Mouse (Mus musculus) CH12.LX (cell line): ENCODE measurements around the gene Nr2c1. TPM values are rescaled to one million over a fixed set of nuclear protein-coding genes. Genes with fewer than 3 reads are reported as not detected.

Experiments used
- DNase-seq: peaks from one replicate; pipeline ENCODE4 v3.0.0-alpha.2; 2013; ENCODE audit errors: extremely low read depth
- H3K27ac ChIP-seq: 2 replicates; pipeline ENCODE4 v1.5.1; 2012; ENCODE audit warnings: low read depth, mild to moderate bottlenecking, control low read depth, moderate library complexity; ENCODE audit not compliant: insufficient read depth
- H3K27me3 ChIP-seq: replicated peaks from 2 replicates; pipeline ENCODE3; 2012; ENCODE audit warnings: inconsistent platforms
- H3K36me3 ChIP-seq, 2 experiments: replicated peaks in 1 of 2; 2 replicates each; pipeline versions ENCODE3 to v1.6.1; 2012; ENCODE audit warnings: inconsistent platforms in 1 of 2, low read length in 1 of 2, mild to moderate bottlenecking in 1 of 2, mixed read lengths in 1 of 2, moderate library complexity in 1 of 2; ENCODE audit not compliant: control insufficient read depth in 1 of 2, insufficient read depth in 1 of 2
- H3K4me1 ChIP-seq, 2 experiments: 2 replicates each; pipeline ENCODE4 v1.6.1; 2012; ENCODE audit warnings: inconsistent platforms in 1 of 2, moderate library complexity in 1 of 2; ENCODE audit not compliant: insufficient read depth in 2 of 2, control insufficient read depth in 1 of 2
- H3K4me2 ChIP-seq: 2 replicates; pipeline ENCODE4 v1.6.1; 2012; ENCODE audit warnings: low read depth, mild to moderate bottlenecking, control low read depth; ENCODE audit not compliant: poor library complexity, insufficient read depth, severe bottlenecking
- H3K4me3 ChIP-seq, 3 experiments: fragments of 150-350 bp in 1 of 3; sonication (generic) in 1 of 3; replicated peaks in 1 of 3; 2 replicates each; pipeline versions ENCODE3 to v1.5.1; 2011 to 2012; ENCODE audit warnings: low read depth in 2 of 3, low read length in 2 of 3, mild to moderate bottlenecking in 2 of 3, moderate library complexity in 2 of 3, control low read depth in 1 of 3, improper control_type of control experiment in 1 of 3, inconsistent platforms in 1 of 3, mixed read lengths in 1 of 3; ENCODE audit not compliant: poor library complexity in 1 of 3
- H3K79me2 ChIP-seq: replicated peaks from 2 replicates; pipeline ENCODE4 v1.6.1; 2012; ENCODE audit warnings: mild to moderate bottlenecking, moderate library complexity; ENCODE audit not compliant: control insufficient read depth, poor library complexity, insufficient read depth, severe bottlenecking; ENCODE audit errors: extremely low read depth
- H3K9ac ChIP-seq: 2 replicates; pipeline ENCODE4 v1.6.1; 2012; ENCODE audit warnings: low read depth, mild to moderate bottlenecking, control low read depth, moderate library complexity; ENCODE audit not compliant: insufficient read depth
- H3K9me3 ChIP-seq: replicated peaks from 2 replicates; pipeline ENCODE3; 2012; ENCODE audit warnings: low read length, inconsistent platforms, mixed read lengths
- BHLHE40 ChIP-seq: IDR thresholded peaks from 2 replicates; pipeline ENCODE4 v1.6.1; 2011; ENCODE audit warnings: mild to moderate bottlenecking, low read depth, low read length, improper control_type of control experiment
- CHD1 ChIP-seq: IDR thresholded peaks from 2 replicates; pipeline ENCODE4 v1.6.1; 2012; ENCODE audit warnings: low read depth, low read length, improper control_type of control experiment, inconsistent platforms
- CHD2 ChIP-seq: IDR thresholded peaks from 2 replicates; pipeline ENCODE4 v1.6.1; 2011; ENCODE audit warnings: low read length, improper control_type of control experiment
- CTCF ChIP-seq, 2 experiments: IDR thresholded peaks in 1 of 2; conservative IDR thresholded peaks in 1 of 2; 2 replicates each; pipeline ENCODE4 v1.5.1; 2011 to 2012; ENCODE audit warnings: low read depth in 2 of 2, low read length in 2 of 2, improper control_type of control experiment in 1 of 2, inconsistent platforms in 1 of 2, mild to moderate bottlenecking in 1 of 2, moderate library complexity in 1 of 2
- E2F4 ChIP-seq: IDR thresholded peaks from 2 replicates; pipeline ENCODE4 v1.6.1; 2011; ENCODE audit warnings: low read depth, low read length, improper control_type of control experiment; ENCODE audit not compliant: insufficient replicate concordance
- ELF1 ChIP-seq: IDR thresholded peaks from 2 replicates; pipeline ENCODE4 v1.6.1; 2014; ENCODE audit warnings: low read depth, mild to moderate bottlenecking, inconsistent platforms, low read length, improper control_type of control experiment
- EP300 ChIP-seq: IDR thresholded peaks from 2 replicates; pipeline ENCODE4 v1.6.1; 2011; ENCODE audit warnings: low read length, improper control_type of control experiment
- ETS1 ChIP-seq: conservative IDR thresholded peaks from 2 replicates; pipeline ENCODE4 v1.6.1; 2012; ENCODE audit warnings: low read depth, mild to moderate bottlenecking, inconsistent platforms, low read length, improper control_type of control experiment, moderate library complexity
- GABPA ChIP-seq: IDR thresholded peaks from 2 replicates; pipeline ENCODE4 v1.6.1; 2012; ENCODE audit warnings: low read depth, low read length, improper control_type of control experiment, inconsistent platforms; ENCODE audit not compliant: insufficient replicate concordance
- HCFC1 ChIP-seq: IDR thresholded peaks from 2 replicates; pipeline ENCODE4 v1.6.1; 2012; ENCODE audit warnings: low read depth, mild to moderate bottlenecking, inconsistent platforms, low read length, improper control_type of control experiment
- IRF4 ChIP-seq: IDR thresholded peaks from 2 replicates; pipeline ENCODE4 v1.6.1; 2014; ENCODE audit warnings: low read depth, mild to moderate bottlenecking, inconsistent platforms, low read length, improper control_type of control experiment
- JUND ChIP-seq: conservative IDR thresholded peaks from 2 replicates; pipeline ENCODE4 v1.6.1; 2011; ENCODE audit warnings: low read depth, low read length, improper control_type of control experiment
- KAT2A ChIP-seq: IDR thresholded peaks from 2 replicates; pipeline ENCODE4 v1.6.1; 2012; ENCODE audit warnings: low read length, improper control_type of control experiment, inconsistent platforms; ENCODE audit not compliant: insufficient replicate concordance
- MAFK ChIP-seq: IDR thresholded peaks from 2 replicates; pipeline ENCODE4 v1.6.1; 2011; ENCODE audit warnings: low read length, improper control_type of control experiment; ENCODE audit not compliant: insufficient replicate concordance
- MAX ChIP-seq: IDR thresholded peaks from 2 replicates; pipeline ENCODE4 v1.6.1; 2011; ENCODE audit warnings: low read length, improper control_type of control experiment
- MAZ ChIP-seq: IDR thresholded peaks from 2 replicates; pipeline ENCODE4 v1.6.1; 2012; ENCODE audit warnings: low read depth, mild to moderate bottlenecking, inconsistent platforms, low read length, improper control_type of control experiment, moderate library complexity
- MEF2A ChIP-seq: IDR thresholded peaks from 2 replicates; pipeline ENCODE4 v1.6.1; 2014; ENCODE audit warnings: low read depth, mild to moderate bottlenecking, inconsistent platforms, low read length, improper control_type of control experiment, borderline replicate concordance
- MXI1 ChIP-seq: IDR thresholded peaks from 2 replicates; pipeline ENCODE4 v1.6.1; 2011; ENCODE audit warnings: mild to moderate bottlenecking, low read depth, low read length, improper control_type of control experiment
- NRF1 ChIP-seq: IDR thresholded peaks from 2 replicates; pipeline ENCODE4 v1.6.1; 2014; ENCODE audit warnings: low read depth, mild to moderate bottlenecking, inconsistent platforms, low read length, improper control_type of control experiment, moderate library complexity
- PAX5 ChIP-seq: IDR thresholded peaks from 2 replicates; pipeline ENCODE4 v1.6.1; 2012; ENCODE audit warnings: low read length, inconsistent platforms, mixed read lengths
- POLR2A ChIP-seq: IDR thresholded peaks from 2 replicates; pipeline ENCODE4 v1.6.1; 2011; ENCODE audit warnings: low read depth, mild to moderate bottlenecking, improper control_type of control experiment, low read length
- POLR2AphosphoS2 ChIP-seq: IDR thresholded peaks from 2 replicates; pipeline ENCODE4 v1.6.1; 2011; ENCODE audit warnings: low read depth, low read length, improper control_type of control experiment
- RAD21 ChIP-seq: IDR thresholded peaks from 2 replicates; pipeline ENCODE4 v1.6.1; 2011; ENCODE audit warnings: low read depth, mild to moderate bottlenecking, low read length, improper control_type of control experiment, moderate library complexity
- RCOR1 ChIP-seq: conservative IDR thresholded peaks from 2 replicates; pipeline ENCODE4 v1.6.1; 2012; ENCODE audit warnings: low read depth, mild to moderate bottlenecking, inconsistent platforms, low read length, improper control_type of control experiment
- SIN3A ChIP-seq: IDR thresholded peaks from 2 replicates; pipeline ENCODE4 v1.6.1; 2012; ENCODE audit warnings: low read length, improper control_type of control experiment, inconsistent platforms
- SMC3 ChIP-seq: IDR thresholded peaks from 2 replicates; pipeline ENCODE4 v1.6.1; 2011; ENCODE audit warnings: low read depth, low read length, improper control_type of control experiment
- TBP ChIP-seq: conservative IDR thresholded peaks from 2 replicates; pipeline ENCODE4 v1.6.1; 2011; ENCODE audit warnings: low read depth, low read length, improper control_type of control experiment
- TCF12 ChIP-seq: IDR thresholded peaks from 2 replicates; pipeline ENCODE4 v1.6.1; 2014; ENCODE audit warnings: low read depth, mild to moderate bottlenecking, inconsistent platforms, low read length, improper control_type of control experiment
- USF1 ChIP-seq: IDR thresholded peaks from 2 replicates; pipeline ENCODE4 v1.6.1; 2014; ENCODE audit warnings: low read depth, mild to moderate bottlenecking, inconsistent platforms, low read length, improper control_type of control experiment
- USF2 ChIP-seq: conservative IDR thresholded peaks from 2 replicates; pipeline ENCODE4 v1.6.1; 2011; ENCODE audit warnings: low read depth, low read length, improper control_type of control experiment
- ZC3H11A ChIP-seq: IDR thresholded peaks from 2 replicates; pipeline ENCODE4 v1.6.1; 2012; ENCODE audit warnings: low read depth, mild to moderate bottlenecking, inconsistent platforms, low read length, improper control_type of control experiment
- ZKSCAN1 ChIP-seq: IDR thresholded peaks from 2 replicates; pipeline ENCODE4 v1.6.1; 2012; ENCODE audit warnings: low read depth, inconsistent platforms, low read length, improper control_type of control experiment, borderline replicate concordance
- ZMIZ1 ChIP-seq: IDR thresholded peaks from 2 replicates; pipeline ENCODE4 v1.6.1; 2012; ENCODE audit warnings: low read depth, mild to moderate bottlenecking, inconsistent platforms, low read length, improper control_type of control experiment
- dilution Hi-C: fragments of 300-500 bp; cut with MboI; formaldehyde crosslinking; loops from 2 replicates; pipeline ENCODE4 v1.14.3; 2020; ENCODE audit warnings: low sequenced_read_pairs; ENCODE audit not compliant: extremely low pct_unique_long_range_greater_than_20kb, extremely low pct_ligation_motif_present
- in situ Hi-C: fragments of 300-500 bp; cut with MboI; formaldehyde crosslinking; loops from 3 replicates; pipeline ENCODE4 v1.14.3; 2019; ENCODE audit warnings: low sequenced_read_pairs, low pct_ligation_motif_present, low pct_unique_long_range_greater_than_20kb, mixed read lengths
- polyA plus RNA-seq: library from polyadenylated mRNA; unstranded; fragments of >175 nt; gene quantifications from 2 replicates; pipeline ENCODE4 v1.2.1, GENCODE M21; 2012; ENCODE audit warnings: low read depth; ENCODE audit not compliant: insufficient read length
- total RNA-seq, 2 experiments: library from RNA; depleted of rRNA; stranded (reverse); fragments of 300-350 nt in 1 of 2; fragments of >200 nt in 1 of 2; gene quantifications; 2 replicates each; pipeline ENCODE4 v1.2.3; 2012 to 2014

The Nr2c1 gene
- total and polyA plus RNA-seq, 3 experiments: 3.6 to 6.5 (median 5.7) TPM

DNA sequence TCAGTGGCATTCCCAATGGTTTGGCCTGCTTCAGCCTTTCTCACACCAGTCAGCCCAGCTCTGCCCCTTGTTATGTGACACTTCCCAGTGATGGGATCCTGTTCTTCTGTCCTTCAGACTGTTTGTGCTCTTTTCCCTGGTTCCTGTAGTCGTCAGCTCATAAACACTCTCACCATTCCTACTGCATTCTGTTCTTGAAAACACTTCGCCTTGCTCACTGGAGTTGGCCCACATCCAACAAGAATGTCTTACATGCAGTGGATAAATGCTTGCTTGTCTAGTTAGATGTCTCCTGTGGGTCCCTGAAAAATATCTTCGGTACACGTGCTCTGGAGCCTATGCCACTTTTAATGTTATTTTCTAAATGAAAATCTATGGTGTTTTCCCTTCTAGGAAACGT, 3.2 kb upstream of the Nr2c1 start:
- Histone ChIP-seq H3K27ac (no peak overlapping the region), H3K4me2 (no peak overlapping the region), H3K27me3 (no peaks in the 10 kb centered on the region)
- TF ChIP-seq JUND (no peak), RCOR1 (no peak), MAZ (no peak)
- TF ChIP-seq, all 38 proteins: peak for 0
- in situ Hi-C loops (no loop called here), dilution Hi-C loops (no loop called here)
- H3K9me3 ChIP-seq: no peaks in the 10 kb centered on the region
- H3K4me1 ChIP-seq: peaks cover 0 to 12% of the 10 kb centered on the region in 2 experiments; a peak in 3 of 4 replicates
- H3K79me2 ChIP-seq: no peaks in the 10 kb centered on the region; the same call in 1 of the 2 replicates
- no peak overlapping the region for H3K9ac ChIP-seq
- H3K4me3 ChIP-seq: no peak overlapping the region
- H3K36me3 ChIP-seq: peaks cover 24 to 45% of the 10 kb centered on the region in 2 experiments
- DNase-seq: no peak

DNA sequence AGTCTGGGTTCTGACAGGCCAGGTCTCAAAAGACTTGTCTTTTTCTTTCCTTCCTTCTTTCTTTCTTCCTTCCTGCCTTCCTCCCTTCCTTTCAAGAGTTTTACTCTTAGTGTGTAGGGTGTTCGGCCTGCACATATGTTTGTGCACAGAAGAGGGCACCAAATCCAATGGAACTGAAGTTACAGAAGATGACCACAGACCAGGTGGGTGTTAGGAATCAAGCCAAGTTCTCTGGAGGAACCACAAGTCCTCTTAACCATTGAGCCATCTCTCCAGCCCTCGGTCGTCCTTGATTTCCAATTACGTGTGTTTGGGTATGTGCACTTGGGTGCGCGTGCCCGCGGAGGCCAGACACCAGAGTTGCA, 450 bp upstream of the Nr2c1 start:
- no peak for DNase-seq
- no peaks in the 10 kb centered on the region for H3K27me3 ChIP-seq
- dilution Hi-C loops (no loop called here), in situ Hi-C loops (no loop called here)
- H3K4me2 ChIP-seq: peak overlapping the region; percentile 54
- H3K27ac ChIP-seq: no peak overlapping the region
- H3K4me1 ChIP-seq: peaks cover 0 to 19% of the 10 kb centered on the region in 2 experiments; a peak in 3 of 4 replicates
- no peak overlapping the region for H3K9ac ChIP-seq
- H3K4me3 ChIP-seq: peak overlapping the region; percentile 75 to 94 (median 89)
- peaks cover 7 to 20% of the 10 kb centered on the region in 2 experiments for H3K36me3 ChIP-seq
- no peaks in the 10 kb centered on the region for H3K9me3 ChIP-seq
- peaks cover 2% of the 10 kb centered on the region for H3K79me2 ChIP-seq
- TF ChIP-seq TBP: no peak
- TF ChIP-seq EP300: no peak
- TF ChIP-seq ZKSCAN1: no peak
- no peak for TF ChIP-seq HCFC1
- TF ChIP-seq SIN3A: no peak; the same call in 1 of the 2 replicates
- TF ChIP-seq KAT2A: no peak
- TF ChIP-seq SMC3: peak; percentile 20; the same call in 1 of the 2 replicates
- TF ChIP-seq ELF1: no peak
- no peak for TF ChIP-seq RCOR1
- TF ChIP-seq POLR2AphosphoS2: no peak
- no peak for TF ChIP-seq E2F4
- TF ChIP-seq USF1: no peak
- no peak for TF ChIP-seq ZMIZ1
- no peak for TF ChIP-seq MAFK
- no peak for TF ChIP-seq BHLHE40
- no peak for TF ChIP-seq PAX5
- TF ChIP-seq ETS1: no peak
- TF ChIP-seq NRF1: no peak
- TF ChIP-seq CHD1: 0 out of 2 replicates have a peak, but pooled peaks have one; percentile 45
- no peak for TF ChIP-seq IRF4
- TF ChIP-seq MAZ: no peak
- TF ChIP-seq CTCF (conservative IDR thresholded peaks at IDR 0.05 in 1 of 2, IDR thresholded peaks at IDR 0.05 in 1 of 2; ENCODE audit: low read depth in 2 of 2, low read length in 2 of 2): peak in 1 of 2 experiments; percentile 21; a peak in 1 of 4 replicates
- no peak for TF ChIP-seq JUND
- TF ChIP-seq POLR2A: no peak
- TF ChIP-seq GABPA: no peak
- 0 out of 2 replicates have a peak, but pooled peaks have one; percentile 9 for TF ChIP-seq MEF2A
- TF ChIP-seq MAX: no peak
- TF ChIP-seq MXI1: no peak
- TF ChIP-seq RAD21: peak; percentile 45
- TF ChIP-seq CHD2: no peak
- no peak for TF ChIP-seq USF2
- no peak for TF ChIP-seq TCF12
- no peak for TF ChIP-seq ZC3H11A
